Mouse (Mus musculus) CD4-positive, CD25-positive, alpha-beta regulatory T cell, adult 2 months (primary cell): ENCODE results near the gene Aldh3a1.
A peak's percentile ranks its signal among the peaks of the same experiment; 100 is the strongest.

Experiments
- DNase-seq: peaks from one replicate; pipeline ENCODE4 v3.0.0-alpha.2; 2012; ENCODE audit warnings: low read depth, low spot score

Aldh3a1 gene

GRCm38 (mm10) chr11:61234174-61234573, 26.8 kb downstream of the Aldh3a1 start:
- no peak for DNase-seq

GRCm38 (mm10) chr11:61236015-61236414, 28.7 kb downstream of the Aldh3a1 start:
- no peak for DNase-seq

GRCm38 (mm10) chr11:61244406-61244805, 37.1 kb downstream of the Aldh3a1 start:
- DNase-seq, result no peak

GRCm38 (mm10) chr11:61251741-61252140, 44.4 kb downstream of the Aldh3a1 start:
- DNase-seq, result no peak

- DNase-seq, result no peak
These were observed 45.5 kb downstream of the Aldh3a1 start for GRCm38 (mm10) chr11:61252807-61253206.

GRCm38 (mm10) chr11:61259106-61259505, 51.8 kb downstream of the Aldh3a1 start:
- no peak for DNase-seq

- no peak for DNase-seq
These were observed 55.2 kb downstream of the Aldh3a1 start for GRCm38 (mm10) chr11:61262516-61262915.

- no peak for DNase-seq
These were observed 56.5 kb downstream of the Aldh3a1 start for GRCm38 (mm10) chr11:61263841-61264240.

- DNase-seq, result peak; percentile 97
These were observed 59.5 kb downstream of the Aldh3a1 start, which contains the start of gene Aldh3a2 for GRCm38 (mm10) chr11:61266551-61267533. Gene Aldh3a2, minus strand, starts transcription at chr11:61267464.
